Mouse (Mus musculus): ENCODE data around the gene Zfp605. TPM values are rescaled to one million over a fixed set of nuclear protein-coding genes. Genes with fewer than 3 reads are reported as not detected.
A peak's percentile ranks its signal among the peaks of the same experiment; 100 is the strongest.

Zfp605 gene
- polyA plus RNA-seq, 1 experiment = 2.1 TPM

DNA sequence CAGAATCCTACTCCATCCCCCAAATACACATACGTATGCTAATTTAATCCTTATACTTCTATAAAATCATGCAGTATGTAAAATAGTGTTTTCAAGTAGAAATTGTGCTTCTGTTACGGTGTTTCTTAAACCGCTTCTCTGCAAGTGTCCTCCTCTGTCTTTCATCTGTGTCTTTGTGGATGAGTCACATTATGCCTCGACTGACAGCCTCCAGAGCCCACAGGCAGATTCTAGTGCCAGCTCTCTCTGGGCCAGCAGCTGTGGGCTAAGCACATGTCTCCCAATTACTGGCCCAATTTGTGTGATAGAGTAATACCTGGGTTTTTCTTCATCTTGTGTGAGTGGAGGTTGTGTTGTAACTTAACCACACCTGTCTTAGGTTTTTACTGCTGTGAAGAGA lies 59.5 kb downstream of the Zfp605 start:
- no peak overlapping the region for H3K4me3 ChIP-seq
- H3K27me3 ChIP-seq (ENCODE audit: control insufficient read depth, insufficient read depth, insufficient read length) = no peaks in the 10 kb centered on the region
- no peaks in the 10 kb centered on the region for H3K79me2 ChIP-seq (ENCODE audit: control insufficient read depth, insufficient read depth)
- peaks cover 37% of the 10 kb centered on the region for H3K36me3 ChIP-seq (ENCODE audit: control insufficient read depth, insufficient read depth)
- TF ChIP-seq CEBPB (IDR thresholded peaks at IDR 0.05; ENCODE audit: insufficient read depth, poor library complexity, severe bottlenecking) (no peak), REST (IDR thresholded peaks at IDR 0.05; ENCODE audit: insufficient read depth, insufficient read length) (no peak), MYOD1 (IDR thresholded peaks at IDR 0.05; ENCODE audit: control insufficient read depth in 1 of 3, insufficient read length in 2 of 3, low read depth in 2 of 3) (no peak), SRF (IDR thresholded peaks at IDR 0.05; ENCODE audit: control insufficient read depth, insufficient read length, low read depth) (no peak), TCF3 (IDR thresholded peaks at IDR 0.05; ENCODE audit: insufficient read length, low read depth) (no peak), POLR2A (IDR thresholded peaks at IDR 0.05; ENCODE audit: insufficient read length, low read depth) (no peak), USF1 (IDR thresholded peaks at IDR 0.05; ENCODE audit: low read depth) (no peak), TCF12 (IDR thresholded peaks at IDR 0.05; ENCODE audit: insufficient read depth, poor library complexity, severe bottlenecking) (no peak), POLR2AphosphoS2 (IDR thresholded peaks at IDR 0.05; ENCODE audit: insufficient read length, low read depth) (no peak), MYOG (IDR thresholded peaks at IDR 0.05; ENCODE audit: control insufficient read depth in 1 of 3, insufficient read depth in 1 of 3, insufficient read length in 2 of 3, low read depth in 2 of 3) (no peak), MAX (IDR thresholded peaks at IDR 0.05; ENCODE audit: low read depth) (no peak), E2F4 (IDR thresholded peaks at IDR 0.05; ENCODE audit: insufficient read depth) (no peak)
- no peak overlapping the region for H3ac ChIP-seq (ENCODE audit: control insufficient read depth, insufficient read length)
- H3K4me2 ChIP-seq (ENCODE audit: low read depth) = no peak overlapping the region

DNA sequence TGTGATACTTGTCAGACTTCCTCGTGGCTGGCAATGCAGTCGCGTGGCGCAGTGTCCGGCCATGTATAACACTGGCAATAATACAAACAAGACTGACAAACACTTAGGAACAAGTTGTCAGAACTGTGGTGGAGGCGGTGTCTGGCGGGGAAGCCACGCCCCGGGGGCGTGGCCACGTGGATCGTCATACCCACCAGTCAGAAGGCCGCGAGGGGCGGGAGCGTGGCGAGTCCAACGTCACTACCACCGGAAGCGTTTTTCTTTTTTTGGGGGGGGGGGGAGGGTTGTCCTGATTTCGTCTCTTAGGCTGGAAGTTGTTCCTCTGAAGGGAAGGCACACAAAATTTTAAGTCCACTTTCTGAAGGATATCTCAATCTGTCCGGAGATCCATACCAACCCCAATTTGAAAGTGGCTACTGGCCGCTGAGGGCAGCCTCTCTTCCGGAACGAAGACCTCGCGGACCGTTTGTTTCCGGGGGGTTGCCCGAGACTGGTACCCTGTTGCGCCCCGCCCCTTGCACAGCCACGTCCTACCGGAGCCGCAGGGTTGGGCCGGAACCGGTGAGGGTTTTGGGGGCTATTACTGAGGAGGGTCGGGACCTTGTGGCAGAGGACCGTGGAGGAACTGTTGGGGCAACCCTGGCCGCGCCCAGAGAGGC lies 66.6 kb downstream of the Zfp605 start, which contains the start of gene Golga3:
Gene Golga3 (plus strand): TSS at position 340 of the 659 bp plus-strand sequence.
- TF ChIP-seq POLR2AphosphoS2 (IDR thresholded peaks at IDR 0.05; ENCODE audit: insufficient read length, low read depth) (peak; percentile 75), E2F4 (IDR thresholded peaks at IDR 0.05; ENCODE audit: insufficient read depth) (no peak), USF1 (IDR thresholded peaks at IDR 0.05; ENCODE audit: low read depth) (peak; percentile 46), TCF12 (IDR thresholded peaks at IDR 0.05; ENCODE audit: insufficient read depth, poor library complexity, severe bottlenecking) (no peak), POLR2A (IDR thresholded peaks at IDR 0.05; ENCODE audit: insufficient read length, low read depth) (peak; percentile 70), MYOG (IDR thresholded peaks at IDR 0.05; ENCODE audit: control insufficient read depth in 1 of 3, insufficient read depth in 1 of 3, insufficient read length in 2 of 3, low read depth in 2 of 3) (peak in 1 of 3 experiments; percentile 16)
- Histone ChIP-seq H3K36me3 (ENCODE audit: control insufficient read depth, insufficient read depth) (no peaks in the 10 kb centered on the region), H3ac (ENCODE audit: control insufficient read depth, insufficient read length) (peak within 1 kb of the TSS; percentile 81), H3K27me3 (ENCODE audit: control insufficient read depth, insufficient read depth, insufficient read length) (no peaks in the 10 kb centered on the region), H3K4me2 (ENCODE audit: low read depth) (peak within 1 kb of the TSS; percentile 75), H3K4me3 (peak within 1 kb of the TSS; percentile 97), H3K79me2 (ENCODE audit: control insufficient read depth, insufficient read depth) (peaks cover 38% of the 10 kb centered on the region)

DNA sequence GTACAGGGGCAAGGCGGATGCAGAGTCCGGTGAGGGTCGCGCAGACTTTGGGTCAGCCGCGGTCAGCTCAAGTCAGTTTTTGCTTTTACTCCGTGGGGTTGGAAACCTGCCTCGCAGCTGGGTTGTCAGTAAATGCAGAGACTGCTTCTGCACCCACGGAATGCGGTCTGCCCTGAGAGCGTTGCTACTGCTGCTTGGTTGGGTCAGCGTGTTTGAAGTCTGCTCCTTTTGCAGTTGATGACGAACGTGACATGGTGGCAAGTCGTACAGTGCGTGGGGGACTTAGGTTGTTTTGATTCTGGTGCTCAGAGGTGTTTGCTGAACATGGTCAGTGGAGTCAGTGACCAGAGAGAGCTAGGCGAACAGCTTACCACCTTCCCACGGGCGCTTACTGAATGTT lies 67.1 kb downstream of the Zfp605 start:
- Histone ChIP-seq H3K4me3 (peak overlapping the region; percentile 97), H3K4me2 (ENCODE audit: low read depth) (peak overlapping the region; percentile 73), H3K27me3 (ENCODE audit: control insufficient read depth, insufficient read depth, insufficient read length) (no peaks in the 10 kb centered on the region), H3K36me3 (ENCODE audit: control insufficient read depth, insufficient read depth) (peaks cover 3% of the 10 kb centered on the region), H3K79me2 (ENCODE audit: control insufficient read depth, insufficient read depth) (peaks cover 38% of the 10 kb centered on the region), H3ac (ENCODE audit: control insufficient read depth, insufficient read length) (peak overlapping the region; percentile 81)
- no peak for TF ChIP-seq E2F4 (IDR thresholded peaks at IDR 0.05; ENCODE audit: insufficient read depth)
- no peak for TF ChIP-seq MYOD1 (IDR thresholded peaks at IDR 0.05; ENCODE audit: control insufficient read depth in 1 of 3, insufficient read length in 2 of 3, low read depth in 2 of 3)
- no peak for TF ChIP-seq REST (IDR thresholded peaks at IDR 0.05; ENCODE audit: insufficient read depth, insufficient read length)
- no peak for TF ChIP-seq TCF3 (IDR thresholded peaks at IDR 0.05; ENCODE audit: insufficient read length, low read depth)
- no peak for TF ChIP-seq POLR2AphosphoS2 (IDR thresholded peaks at IDR 0.05; ENCODE audit: insufficient read length, low read depth)
- no peak for TF ChIP-seq CEBPB (IDR thresholded peaks at IDR 0.05; ENCODE audit: insufficient read depth, poor library complexity, severe bottlenecking)

DNA sequence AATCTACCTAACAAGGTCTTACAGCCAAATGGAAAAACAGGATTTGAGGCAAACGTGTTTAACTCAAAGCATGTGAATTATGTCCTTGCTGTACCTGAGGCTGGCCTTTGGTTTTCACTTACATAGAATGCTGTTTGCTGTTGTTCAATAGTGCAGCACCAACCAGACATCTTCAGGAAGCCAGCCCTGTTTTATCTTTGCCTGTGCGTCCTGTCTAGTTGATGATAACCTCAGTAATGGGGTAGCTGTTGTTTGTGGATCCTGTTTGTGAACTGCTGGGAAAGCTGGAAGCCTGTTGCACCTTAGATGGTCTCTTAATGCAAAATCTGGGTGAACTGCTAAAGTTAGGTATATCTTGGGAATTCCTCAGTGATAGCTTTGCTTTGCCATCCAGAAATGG lies 68.7 kb downstream of the Zfp605 start:
- Histone ChIP-seq H3K27me3 (ENCODE audit: control insufficient read depth, insufficient read depth, insufficient read length) (no peaks in the 10 kb centered on the region), H3K4me3 (no peak overlapping the region), H3K4me2 (ENCODE audit: low read depth) (no peak overlapping the region), H3ac (ENCODE audit: control insufficient read depth, insufficient read length) (no peak overlapping the region), H3K79me2 (ENCODE audit: control insufficient read depth, insufficient read depth) (peaks cover 42% of the 10 kb centered on the region), H3K36me3 (ENCODE audit: control insufficient read depth, insufficient read depth) (peaks cover 12% of the 10 kb centered on the region)
- TF ChIP-seq E2F4 (IDR thresholded peaks at IDR 0.05; ENCODE audit: insufficient read depth) = no peak

Other genes starting within 250 kb of the Zfp605 start
- 0.96 TPM for gene Gm15446, start 186.7 kb upstream of the Zfp605 start, polyA plus RNA-seq (2012; fragmentation: generic; extraction: Trizol)
- 6.3 TPM for gene Zfp932, start 113.6 kb upstream of the Zfp605 start, polyA plus RNA-seq (2012; fragmentation: generic; extraction: Trizol)
- 0.13 TPM for gene Gm17655, start 37.6 kb upstream of the Zfp605 start, polyA plus RNA-seq (2012; fragmentation: generic; extraction: Trizol)
- 0.11 TPM for gene Gm35315, start 15.7 kb upstream of the Zfp605 start, polyA plus RNA-seq (2012; fragmentation: generic; extraction: Trizol)
- 0.68 TPM for gene Plcxd1, start 10.1 kb upstream of the Zfp605 start, polyA plus RNA-seq (2012; fragmentation: generic; extraction: Trizol)
- gene Gtpbp6, start 1.9 kb upstream of the Zfp605 start, polyA plus RNA-seq (2012; fragmentation: generic; extraction: Trizol) = 60.5 TPM
- gene Chfr, start 25.8 kb downstream of the Zfp605 start, polyA plus RNA-seq (2012; fragmentation: generic; extraction: Trizol) = 20.4 TPM
- gene Golga3, start 66.6 kb downstream of the Zfp605 start, polyA plus RNA-seq (2012; fragmentation: generic; extraction: Trizol) = 15.3 TPM
- 12.0 TPM for gene Ankle2, start 120.9 kb downstream of the Zfp605 start, polyA plus RNA-seq (2012; fragmentation: generic; extraction: Trizol)
- gene Pgam5, start 159.8 kb downstream of the Zfp605 start, polyA plus RNA-seq (2012; fragmentation: generic; extraction: Trizol) = 35.4 TPM
- 4.0 TPM for gene Pxmp2, start 176.1 kb downstream of the Zfp605 start, polyA plus RNA-seq (2012; fragmentation: generic; extraction: Trizol)
- gene Pole, start 176.2 kb downstream of the Zfp605 start, polyA plus RNA-seq (2012; fragmentation: generic; extraction: Trizol) = 5.4 TPM
- gene P2rx2, start 233.1 kb downstream of the Zfp605 start, polyA plus RNA-seq (2012; fragmentation: generic; extraction: Trizol) = 0.04 TPM
- gene Lrcol1, start 234.6 kb downstream of the Zfp605 start, polyA plus RNA-seq (2012; fragmentation: generic; extraction: Trizol) = not detected

Measured in myocyte (in vitro differentiated cells).